Mouse (Mus musculus) gastrocnemius, adult 18-20 months (tissue): ENCODE results near the gene Ndc1. TPM values are rescaled to one million over a fixed set of nuclear protein-coding genes. Genes with fewer than 3 reads are reported as not detected.

Source experiments
- DNase-seq: peaks from one replicate; pipeline ENCODE4 v3.0.0; 2021; ENCODE audit warnings: low spot score
- microRNA-seq: library from miRNA; unstranded; fragments of <30 nt; microRNA quantifications from one replicate; pipeline ENCODE4 v1.2.0, GENCODE M21; 2021
- total RNA-seq, 2 experiments: library from RNA; stranded (reverse); gene quantifications; 2 replicates each; pipeline ENCODE4 v1.2.3; 2021

Ndc1 gene
- total RNA-seq, 2 experiments from 2014 or later, result 5.7 to 6.8 TPM

GRCm38 (mm10) chr4:107438741-107439140 lies 71.2 kb downstream of the Ndc1 start:
- DNase-seq, result no peak

GRCm38 (mm10) chr4:107440306-107440705 lies 72.7 kb downstream of the Ndc1 start:
- no peak for DNase-seq

DNA sequence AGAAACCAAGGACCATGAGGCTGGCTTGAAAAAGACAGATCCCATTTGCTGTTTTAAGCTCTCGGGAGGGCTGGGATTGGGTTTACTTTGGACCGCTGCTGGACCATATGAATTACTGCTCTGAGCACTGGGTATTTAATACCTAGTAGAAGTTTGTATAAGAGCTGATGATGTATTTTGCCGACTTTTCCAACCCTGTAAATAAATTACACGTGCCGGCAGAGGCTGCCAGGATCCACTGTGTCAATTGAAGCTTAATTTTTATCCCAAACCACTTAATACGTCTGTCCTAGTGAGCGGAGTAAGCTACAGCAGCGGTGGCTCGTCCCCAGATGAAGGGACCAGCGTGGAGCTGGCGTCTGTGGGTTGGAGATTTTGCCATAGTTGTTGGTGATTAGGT lies 74.7 kb downstream of the Ndc1 start:
- DNase-seq, result no peak

- DNase-seq, result no peak
Measured at GRCm38 (mm10) chr4:107442891-107443483, 75.4 kb downstream of the Ndc1 start.

GRCm38 (mm10) chr4:107443621-107444020 lies 76.0 kb downstream of the Ndc1 start:
- no peak for DNase-seq

DNA sequence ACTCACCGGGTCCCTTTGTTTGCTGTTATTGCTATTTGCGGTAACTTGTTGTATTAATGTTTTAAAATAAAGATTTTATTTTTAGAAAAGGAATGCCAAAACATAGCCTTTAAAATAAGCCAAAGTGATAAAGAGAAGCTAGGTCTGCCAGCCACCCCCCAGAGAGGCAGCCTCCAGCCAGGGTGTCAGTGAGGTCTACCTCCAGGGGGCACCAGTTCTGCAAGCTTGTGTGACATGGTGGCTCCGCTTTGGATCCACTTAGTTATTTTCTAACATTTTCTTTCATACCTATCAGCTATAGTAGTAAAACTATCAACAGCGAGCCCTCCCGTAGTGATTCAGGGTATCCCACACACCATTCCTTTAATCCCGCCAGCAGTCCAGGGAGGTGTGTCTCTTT lies 80.9 kb downstream of the Ndc1 start:
- DNase-seq, result no peak

DNA sequence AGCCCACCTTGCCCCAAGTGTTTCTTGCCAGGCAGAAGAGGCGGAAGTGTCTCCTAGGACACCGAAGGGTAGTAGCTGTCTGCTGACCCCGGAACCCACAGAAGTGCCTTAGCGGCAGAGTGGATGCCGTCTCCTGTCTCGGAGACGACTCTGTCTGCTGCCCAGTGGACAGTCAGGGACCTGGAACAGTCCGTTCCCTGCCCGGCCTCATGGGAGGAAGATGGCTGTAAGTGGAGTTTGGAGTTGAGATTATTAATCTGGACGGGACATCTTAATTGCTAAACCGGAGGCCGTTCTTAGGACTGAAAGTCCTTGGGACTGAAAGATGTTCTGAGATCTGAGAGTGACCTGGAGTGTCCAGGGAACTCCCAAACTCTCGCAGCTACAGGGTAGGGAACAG lies 81.9 kb downstream of the Ndc1 start:
- no peak for DNase-seq

GRCm38 (mm10) chr4:107452266-107453015 lies 84.9 kb downstream of the Ndc1 start:
- no peak for DNase-seq

GRCm38 (mm10) chr4:107453141-107453984 lies 85.8 kb downstream of the Ndc1 start:
- DNase-seq, result peak; percentile 82

- DNase-seq, result no peak
Measured at GRCm38 (mm10) chr4:107457602-107458001, 90.0 kb downstream of the Ndc1 start.

DNA sequence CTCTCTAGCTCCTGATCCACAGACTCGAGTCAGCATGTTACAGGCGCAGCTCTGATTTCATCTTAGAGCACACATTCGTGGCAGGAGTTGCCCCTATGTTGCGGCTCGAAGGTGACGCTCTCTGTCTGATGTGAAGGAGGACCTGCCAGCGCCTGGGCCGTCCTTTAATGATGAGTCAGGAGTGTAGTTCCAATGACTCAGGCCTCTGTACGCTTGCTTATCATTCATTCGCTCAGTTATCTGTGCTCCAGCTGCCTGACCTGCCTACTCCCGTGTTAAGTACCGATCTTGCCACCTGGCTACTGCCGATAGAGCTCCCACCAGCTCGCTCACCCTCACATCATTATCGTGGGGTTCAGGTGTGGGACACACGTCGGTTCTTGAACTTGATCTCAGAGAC lies 91.3 kb downstream of the Ndc1 start:
- DNase-seq, result no peak

DNA sequence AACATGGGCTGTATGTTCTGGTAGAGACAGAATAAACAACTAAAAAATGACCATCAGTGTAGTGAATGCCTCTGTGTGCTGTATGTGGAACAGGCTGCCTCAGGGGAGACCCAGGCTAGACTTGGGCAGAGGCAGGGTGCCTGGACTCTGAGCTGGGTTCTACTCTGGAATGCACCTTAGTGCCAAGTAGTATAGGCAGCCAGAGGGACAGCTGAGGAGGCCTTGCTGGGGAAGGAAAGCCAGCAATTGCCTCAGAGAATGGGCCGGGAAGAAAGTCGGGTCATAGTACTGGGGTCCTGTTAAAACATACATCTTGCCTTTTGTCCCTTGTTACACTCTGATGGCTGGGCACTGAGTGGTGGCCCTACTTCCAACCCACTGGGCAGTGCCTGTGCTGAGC lies 91.9 kb downstream of the Ndc1 start:
- DNase-seq, result peak; percentile 19

DNA sequence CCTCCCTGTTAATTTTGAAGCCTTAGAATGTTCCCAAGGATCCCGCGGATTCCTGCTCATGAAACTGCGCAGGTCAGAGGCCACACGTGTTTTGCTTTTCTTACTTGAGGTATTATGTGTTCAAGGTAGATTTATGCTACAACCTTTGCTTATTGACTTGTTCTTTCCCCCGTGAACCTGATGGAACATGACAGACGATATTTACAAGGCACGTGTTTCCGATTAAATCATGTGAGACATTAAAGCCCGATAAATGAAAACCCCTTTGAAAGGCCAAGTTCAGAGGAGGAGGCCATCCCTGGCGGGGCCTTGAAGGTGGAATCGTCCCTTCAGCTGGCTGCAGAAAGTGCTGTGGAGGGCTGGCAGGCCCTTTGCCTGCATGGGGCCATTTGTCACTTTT lies 92.9 kb downstream of the Ndc1 start:
- DNase-seq, result no peak

Small RNAs within 50 kb of the gene (microRNA-seq; reads per million reads assigned to microRNA genes)
- gene Gm24804, result not detected

Other genes with a start within 250 kb of the Ndc1 start
- 10 to 100 TPM; 74.4 to 89.6 TPM for gene Tmem59, start 189.4 kb upstream of the Ndc1 start, total RNA-seq
- gene Tceanc2, start 188.7 kb upstream of the Ndc1 start, total RNA-seq, result 10 to 100 TPM; 10.9 to 13.0 TPM
- not detected for gene Ldlrad1, start 158.6 kb upstream of the Ndc1 start, total RNA-seq
- 1 to 10 TPM; 7.9 to 9.5 TPM for gene Lrrc42, start 114.3 kb upstream of the Ndc1 start, total RNA-seq
- gene Hspb11, start 114.2 kb upstream of the Ndc1 start, total RNA-seq, result 1 to 10 TPM; 9.2 to 9.7 TPM
- gene Dio1, start 60.6 kb upstream of the Ndc1 start, total RNA-seq, result not detected
- 1 to 10 TPM; 8.2 to 9.0 TPM for gene Yipf1, start 53.4 kb upstream of the Ndc1 start, total RNA-seq
- gene Glis1, start 66.8 kb downstream of the Ndc1 start, total RNA-seq, result under 1 TPM; 0.38 to 0.53 TPM